Mouse (Mus musculus): ENCODE results near the gene Kctd21.

The Kctd21 gene

GRCm38 (mm10) chr7:97317706-97318105, 14.4 kb upstream of the Kctd21 start:
- no peak for DNase-seq (ENCODE audit: low read depth)

- DNase-seq (ENCODE audit: low read depth), result no peak
Observed at GRCm38 (mm10) chr7:97324342-97324741, 7.8 kb upstream of the Kctd21 start.

DNA sequence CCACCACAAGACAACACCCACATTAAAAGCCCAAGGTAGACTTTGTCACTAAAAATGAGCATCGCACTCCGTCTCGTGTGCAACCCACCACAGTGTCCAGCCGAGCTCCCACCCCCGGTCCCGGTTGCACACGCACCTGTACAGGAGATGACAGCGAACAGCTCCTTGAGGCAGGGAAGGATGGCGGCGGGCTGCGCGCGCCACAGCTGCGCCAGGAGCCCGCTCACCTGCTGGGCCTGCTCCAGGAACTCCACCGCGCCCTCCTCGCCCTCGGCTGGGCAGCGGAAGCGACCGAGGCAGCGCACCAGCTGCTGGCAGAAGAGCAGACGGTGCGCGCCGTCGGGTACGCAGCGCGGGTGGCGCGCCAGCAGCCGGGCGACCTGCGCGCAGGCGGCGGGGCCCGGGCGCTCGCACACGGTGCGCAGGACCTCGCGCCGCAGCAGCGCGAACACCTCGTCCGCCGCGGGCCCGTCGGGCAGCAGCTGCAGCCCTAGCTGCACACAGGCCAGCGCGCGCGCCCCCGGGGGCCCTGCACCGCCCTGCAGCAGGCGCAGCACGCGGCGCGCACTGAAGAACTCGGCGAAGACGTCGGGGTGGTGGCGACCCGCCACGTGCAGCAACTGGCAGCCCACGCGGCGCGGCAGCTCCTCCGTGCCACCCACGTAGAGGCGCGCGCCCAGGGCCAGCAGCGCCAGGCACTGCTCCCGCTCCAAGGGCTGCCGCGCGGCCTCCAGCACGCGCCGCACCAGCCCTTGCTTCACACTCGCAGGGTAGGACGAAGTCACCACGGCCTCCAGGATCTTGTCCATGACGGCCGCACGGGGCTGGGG, 6.8 kb upstream of the Kctd21 start:
- no peak for DNase-seq (ENCODE audit: low read depth)

DNA sequence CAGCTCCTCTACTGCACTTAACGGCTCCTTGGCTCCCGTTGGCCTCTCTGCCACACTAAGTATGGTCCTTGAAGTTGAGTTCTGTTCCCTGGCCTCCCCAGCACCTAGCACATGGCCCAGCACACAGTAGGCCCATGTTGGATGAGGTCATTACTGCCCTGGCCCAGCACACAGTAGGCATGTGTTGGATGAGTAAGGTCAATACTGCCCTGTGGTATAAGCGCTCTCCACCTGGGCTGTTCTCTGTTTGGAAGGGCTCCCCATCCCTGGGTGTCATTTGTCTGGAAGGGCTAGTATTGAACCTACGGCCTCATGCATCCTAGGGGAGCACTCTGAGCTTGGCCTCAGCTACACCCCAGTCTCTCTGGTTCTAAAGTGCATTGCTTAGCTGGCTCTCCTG, 4.8 kb upstream of the Kctd21 start:
- DNase-seq (ENCODE audit: low read depth), result no peak

DNA sequence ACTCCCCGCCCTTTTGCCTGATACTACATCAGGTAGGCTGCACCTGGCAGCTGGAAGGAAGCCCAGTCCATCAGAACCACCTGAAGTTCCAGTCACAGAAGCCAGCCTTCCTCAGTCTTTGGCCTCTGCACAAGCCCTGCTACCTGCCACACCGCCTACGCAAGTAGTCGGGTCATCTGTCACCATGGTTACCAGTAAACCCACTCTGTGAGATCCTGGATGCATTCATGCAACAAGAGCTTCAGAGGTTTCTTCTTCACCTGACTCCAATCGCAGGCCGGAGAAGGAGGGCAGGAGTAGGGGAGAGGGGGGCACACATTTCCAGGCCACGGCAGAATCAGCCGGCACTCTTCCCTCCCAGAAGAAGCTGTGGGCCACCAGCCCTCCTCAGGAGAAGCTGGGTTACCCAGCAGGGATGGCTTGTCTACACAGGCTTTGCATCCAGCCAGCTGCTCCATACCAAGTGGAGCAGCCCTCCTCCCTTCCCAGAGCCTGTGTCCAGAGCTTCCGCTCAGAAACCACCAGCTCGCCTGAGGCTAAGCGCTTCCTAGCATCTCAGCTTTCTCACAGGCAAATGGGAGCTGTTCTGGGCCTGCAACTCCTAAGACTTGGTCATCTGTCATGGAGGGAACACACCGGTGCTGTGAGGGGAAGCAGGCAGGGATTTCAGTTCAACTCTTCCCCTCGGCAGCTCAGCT, 3.1 kb upstream of the Kctd21 start:
- no peak for DNase-seq (ENCODE audit: low read depth)

DNA sequence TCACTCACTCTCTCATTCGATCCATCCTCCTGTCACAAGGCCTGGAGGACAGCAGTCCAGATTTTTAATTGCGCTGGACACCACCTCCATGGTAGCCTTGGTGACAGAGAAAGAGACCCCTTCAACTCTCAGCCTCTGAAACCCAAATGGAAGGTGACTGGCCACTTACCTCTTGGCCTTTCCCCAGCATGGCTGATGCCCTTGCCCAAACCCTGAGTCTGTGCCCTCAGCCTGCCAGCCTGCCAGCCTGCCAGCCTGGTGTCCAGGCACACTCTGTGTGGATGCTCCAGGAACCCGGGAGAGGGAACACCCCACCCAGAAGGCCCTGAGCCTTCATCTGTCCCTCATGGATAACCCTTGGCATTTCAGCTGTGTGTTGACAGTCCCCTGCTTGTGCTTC, 2.5 kb upstream of the Kctd21 start:
- DNase-seq (ENCODE audit: low read depth), result no peak

GRCm38 (mm10) chr7:97330931-97331645, 1.0 kb upstream of the Kctd21 start:
- DNase-seq (ENCODE audit: low read depth), result no peak

- DNase-seq (ENCODE audit: low read depth), result peak; percentile 14
Observed at GRCm38 (mm10) chr7:97332667-97333041, 527 bp downstream of the Kctd21 start.

DNA sequence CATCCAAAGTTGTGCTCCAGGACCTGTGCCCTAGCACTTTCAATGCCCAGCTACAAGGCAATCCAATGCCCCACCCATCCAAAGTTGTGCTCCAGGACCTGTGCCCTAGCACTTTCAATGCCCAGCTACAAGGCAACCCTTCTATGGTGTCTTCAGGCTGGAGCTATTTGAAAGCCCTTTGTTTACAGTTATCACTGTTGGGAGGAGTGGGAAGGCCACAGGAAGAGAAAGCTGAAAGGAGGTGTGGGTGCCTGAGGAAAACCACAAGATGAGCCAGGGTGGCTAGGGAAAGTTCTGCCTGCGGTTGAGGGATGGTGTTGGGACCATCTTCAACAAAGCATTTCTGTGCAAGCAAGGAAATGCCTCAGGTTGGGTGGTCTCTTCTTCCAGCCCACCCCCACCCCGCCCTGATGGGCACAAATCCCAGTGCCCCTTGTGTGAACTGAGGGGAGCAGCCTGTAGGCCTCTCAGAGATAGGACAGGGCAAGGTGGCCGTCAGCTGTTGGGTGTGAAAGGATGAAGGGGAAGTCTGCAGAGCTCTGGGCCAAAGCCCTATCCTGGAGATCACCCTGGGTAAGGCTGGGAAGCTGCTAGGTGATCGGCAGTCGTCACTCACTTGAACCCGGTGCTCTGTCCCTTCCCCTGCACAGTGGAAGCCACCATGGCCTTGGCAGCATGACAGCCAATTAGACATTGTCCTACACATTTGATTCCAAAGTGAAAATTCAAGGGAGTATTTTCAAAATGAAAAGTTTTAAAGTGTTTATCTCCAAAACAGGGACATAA, 1.2 kb downstream of the Kctd21 start:
- no peak for DNase-seq (ENCODE audit: low read depth)

GRCm38 (mm10) chr7:97334406-97334805, 2.3 kb downstream of the Kctd21 start:
- no peak for DNase-seq (ENCODE audit: low read depth)

GRCm38 (mm10) chr7:97336678-97337077, 4.6 kb downstream of the Kctd21 start:
- no peak for DNase-seq (ENCODE audit: low read depth)

- no peak for DNase-seq (ENCODE audit: low read depth)
Observed at GRCm38 (mm10) chr7:97338593-97338992, 6.5 kb downstream of the Kctd21 start.

- no peak for DNase-seq (ENCODE audit: low read depth)
Observed at GRCm38 (mm10) chr7:97339623-97340022, 7.5 kb downstream of the Kctd21 start.

DNA sequence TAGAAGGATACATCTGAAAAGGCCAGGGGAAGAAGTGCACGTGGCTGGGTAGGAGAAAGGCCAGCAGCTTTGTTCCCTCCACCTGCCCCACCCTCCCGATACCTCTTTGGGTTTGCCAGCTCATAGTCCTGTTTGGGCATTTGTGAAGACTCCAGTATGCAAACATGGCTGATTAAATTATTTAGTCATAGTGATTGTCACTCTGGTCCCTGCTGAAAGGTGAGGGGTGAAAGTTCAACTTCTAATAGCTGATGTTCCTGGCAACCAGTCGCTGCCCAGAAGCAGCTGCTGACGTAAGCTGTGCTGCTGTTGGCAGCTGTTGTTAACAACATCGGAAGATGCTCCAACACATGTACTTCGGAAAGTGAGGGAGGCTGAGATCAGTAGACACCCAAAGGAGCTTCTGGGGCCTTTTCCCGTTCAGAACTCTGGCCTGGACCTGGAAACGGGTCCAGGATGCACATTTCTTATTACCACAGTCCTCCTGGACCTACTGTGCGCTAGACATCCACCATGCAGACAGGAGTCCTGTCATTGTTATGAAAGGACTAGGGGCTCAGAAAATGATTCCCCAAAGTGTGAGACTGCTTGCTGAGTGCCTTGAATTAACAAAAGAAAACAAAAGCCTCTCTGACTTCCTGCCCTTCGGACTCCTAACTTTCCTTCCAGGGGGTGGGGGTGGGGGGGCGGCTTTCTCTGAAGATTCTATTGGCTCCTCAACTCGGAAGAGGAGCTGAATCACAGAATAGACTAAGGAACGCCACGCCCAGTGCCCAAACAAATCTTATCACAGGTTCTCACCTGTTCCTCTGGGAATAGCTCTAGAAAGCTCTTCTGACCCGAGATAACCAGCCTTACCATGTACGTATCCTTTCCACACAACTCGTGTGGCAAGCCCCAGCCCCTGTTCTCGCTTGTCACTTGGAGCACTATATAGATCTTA, 9.1 kb downstream of the Kctd21 start:
- DNase-seq (ENCODE audit: low read depth), result peak; percentile 42

GRCm38 (mm10) chr7:97342961-97343360, 10.8 kb downstream of the Kctd21 start:
- DNase-seq (ENCODE audit: low read depth), result no peak

- DNase-seq (ENCODE audit: low read depth), result no peak
Observed at GRCm38 (mm10) chr7:97344655-97345054, 12.5 kb downstream of the Kctd21 start.

- DNase-seq (ENCODE audit: low read depth), result no peak
Observed at GRCm38 (mm10) chr7:97345229-97345871, 13.2 kb downstream of the Kctd21 start.

- DNase-seq (ENCODE audit: low read depth), result no peak
Observed at GRCm38 (mm10) chr7:97346111-97346821, 14.1 kb downstream of the Kctd21 start.

GRCm38 (mm10) chr7:97346822-97347166, 14.7 kb downstream of the Kctd21 start:
- peak; percentile 22 for DNase-seq (ENCODE audit: low read depth)

DNA sequence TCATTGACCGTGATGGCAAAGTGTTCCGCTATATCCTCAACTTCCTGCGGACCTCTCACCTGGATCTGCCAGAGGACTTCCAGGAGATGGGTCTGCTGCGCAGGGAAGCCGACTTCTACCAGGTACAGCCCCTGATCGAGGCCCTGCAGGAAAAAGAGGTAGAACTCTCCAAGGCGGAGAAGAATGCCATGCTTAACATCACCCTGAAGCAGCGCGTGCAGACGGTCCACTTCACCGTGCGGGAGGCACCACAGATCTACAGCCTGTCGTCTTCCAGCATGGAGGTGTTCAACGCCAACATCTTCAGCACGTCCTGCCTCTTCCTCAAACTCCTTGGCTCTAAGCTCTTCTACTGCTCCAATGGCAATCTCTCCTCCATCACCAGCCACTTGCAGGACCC, 15.3 kb downstream of the Kctd21 start:
- DNase-seq (ENCODE audit: low read depth), result no peak

Data from c-Kit-positive CD71-positive TER-119-negative erythroid progenitor cells, embryonic 14.5 days (primary cell).